Mouse (Mus musculus): ENCODE data around the gene Crybb2.

Crybb2 gene

DNA sequence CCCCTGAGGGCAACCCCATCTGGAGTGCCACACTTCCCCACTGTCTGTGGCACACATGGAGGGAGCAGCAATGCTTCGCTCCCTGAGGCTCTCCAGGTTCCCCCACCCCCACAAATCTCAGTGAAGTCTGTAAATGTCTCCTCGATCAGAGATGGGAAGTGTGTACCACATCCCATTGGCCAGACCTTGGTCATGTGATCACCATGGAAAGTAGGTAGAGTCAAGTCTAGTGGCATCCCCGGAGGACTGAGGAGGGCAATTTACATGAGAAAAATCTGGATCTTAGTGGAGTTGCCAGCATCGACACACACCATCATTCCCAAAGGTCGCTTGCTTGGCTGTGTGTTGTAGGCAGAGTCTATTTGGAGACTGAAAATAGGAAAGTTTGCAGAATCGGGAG is 31.3 kb downstream of the Crybb2 start:
- Histone ChIP-seq H3K4me3 (replicated peaks; ENCODE audit: low read length) (no peak overlapping the region), H3K9me3 (ENCODE audit: low read length) (0 out of 2 replicates have a peak, but pooled peaks cover 2% of the 10 kb centered on the region), H3K27me3 (ENCODE audit: insufficient read depth, low read length) (peaks cover 4% of the 10 kb centered on the region; the same call in 1 of the 2 replicates), H3K36me3 (ENCODE audit: insufficient read depth, low read length) (no peaks in the 10 kb centered on the region), H3K4me1 (replicated peaks; ENCODE audit: low read depth, low read length) (peaks cover 46% of the 10 kb centered on the region)
- TF ChIP-seq CTCF (conservative IDR thresholded peaks at IDR 0.05; ENCODE audit: low read length) (no peak), POU5F1 (IDR thresholded peaks at IDR 0.05; ENCODE audit: borderline replicate concordance, low read length) (no peak), NANOG (IDR thresholded peaks at IDR 0.05; ENCODE audit: borderline replicate concordance, low read length) (no peak)

DNA sequence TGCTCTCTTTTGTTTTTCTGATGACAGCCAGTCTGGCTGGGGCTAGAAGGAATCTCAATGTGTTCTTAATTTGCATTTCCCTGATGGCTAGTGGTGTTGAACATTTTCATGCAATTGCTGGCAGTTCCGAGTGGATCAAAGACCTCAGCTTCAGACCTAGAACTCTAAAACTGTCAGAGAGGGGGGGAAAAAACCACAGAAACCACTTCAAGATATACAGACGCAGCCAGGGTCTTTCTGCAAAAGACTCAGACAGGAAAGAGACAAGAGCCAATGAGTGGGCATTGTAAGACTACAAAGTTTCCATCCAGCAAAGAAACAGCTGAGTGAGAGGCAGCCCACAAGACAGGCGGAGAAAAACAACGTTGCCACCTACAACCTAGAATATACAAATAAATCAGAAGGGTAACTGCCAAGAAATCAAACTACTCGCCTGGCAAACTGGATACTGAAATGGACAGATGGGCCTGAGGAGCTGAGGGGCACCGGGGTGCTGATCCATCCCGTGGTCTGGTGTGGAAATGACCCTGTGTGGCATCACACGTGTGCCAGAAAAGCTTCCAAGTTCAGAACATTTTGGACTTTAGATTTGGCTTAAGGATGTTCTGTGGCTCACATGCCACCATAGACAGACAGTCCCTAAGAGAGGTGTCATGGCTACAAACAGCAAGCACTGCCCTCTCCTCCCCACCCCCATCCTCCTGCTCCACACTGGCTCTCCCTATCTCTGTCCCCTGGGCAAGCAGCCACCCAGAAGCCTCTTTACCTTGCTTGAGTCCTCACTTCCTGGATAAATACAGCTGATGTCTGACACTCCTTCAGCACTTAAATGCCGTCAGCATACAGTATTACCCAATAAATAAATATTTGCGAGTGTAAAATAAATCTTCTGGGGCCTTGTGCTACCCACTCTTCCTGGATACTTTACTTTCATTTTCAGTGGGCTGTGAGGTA is 34.5 kb downstream of the Crybb2 start:
- TF ChIP-seq CTCF (conservative IDR thresholded peaks at IDR 0.05; ENCODE audit: low read length) (no peak), POU5F1 (IDR thresholded peaks at IDR 0.05; ENCODE audit: borderline replicate concordance, low read length) (no peak), NANOG (IDR thresholded peaks at IDR 0.05; ENCODE audit: borderline replicate concordance, low read length) (no peak)
- Histone ChIP-seq H3K4me1 (replicated peaks; ENCODE audit: low read depth, low read length) (peaks cover 46% of the 10 kb centered on the region), H3K36me3 (ENCODE audit: insufficient read depth, low read length) (no peaks in the 10 kb centered on the region), H3K4me3 (replicated peaks; ENCODE audit: low read length) (no peak overlapping the region), H3K27me3 (ENCODE audit: insufficient read depth, low read length) (peaks cover 11% of the 10 kb centered on the region), H3K9me3 (ENCODE audit: low read length) (0 out of 2 replicates have a peak, but pooled peaks cover 2% of the 10 kb centered on the region)

DNA sequence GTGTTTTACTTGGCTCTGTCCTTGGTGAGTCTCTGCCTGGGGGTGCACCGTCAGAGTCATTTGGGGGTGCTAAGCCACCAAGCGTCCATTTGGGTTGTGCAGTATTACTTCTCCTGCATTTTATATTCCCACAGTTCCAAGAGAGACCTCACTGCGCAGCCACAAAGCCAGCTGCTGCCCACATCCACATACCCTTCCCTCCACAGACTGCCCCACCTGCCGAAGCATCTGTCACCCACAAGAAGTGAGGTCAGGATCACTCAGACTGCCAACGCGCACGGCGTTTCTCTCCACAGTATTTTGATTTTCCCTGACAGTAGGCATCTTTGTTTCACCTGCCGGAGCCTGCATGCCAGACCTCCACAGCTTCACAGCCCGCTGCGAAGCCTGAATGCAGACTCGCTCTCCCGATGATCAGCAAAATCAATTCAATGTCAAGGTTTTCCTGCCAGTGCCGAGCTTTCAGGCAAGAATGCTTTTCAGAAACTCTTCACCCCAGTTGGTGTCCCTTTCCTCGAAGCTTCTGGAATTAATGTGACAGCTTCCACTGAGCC is 38.6 kb downstream of the Crybb2 start:
- TF ChIP-seq NANOG (IDR thresholded peaks at IDR 0.05; ENCODE audit: borderline replicate concordance, low read length) (no peak), POU5F1 (IDR thresholded peaks at IDR 0.05; ENCODE audit: borderline replicate concordance, low read length) (no peak), CTCF (conservative IDR thresholded peaks at IDR 0.05; ENCODE audit: low read length) (no peak)
- H3K27me3 ChIP-seq (ENCODE audit: insufficient read depth, low read length) = peaks cover 7% of the 10 kb centered on the region; the same call in 1 of the 2 replicates
- no peaks in the 10 kb centered on the region for H3K9me3 ChIP-seq (ENCODE audit: low read length)
- H3K4me1 ChIP-seq (replicated peaks; ENCODE audit: low read depth, low read length) = peaks cover 22% of the 10 kb centered on the region
- H3K4me3 ChIP-seq (replicated peaks; ENCODE audit: low read length) = no peak overlapping the region
- no peaks in the 10 kb centered on the region for H3K36me3 ChIP-seq (ENCODE audit: insufficient read depth, low read length)

DNA sequence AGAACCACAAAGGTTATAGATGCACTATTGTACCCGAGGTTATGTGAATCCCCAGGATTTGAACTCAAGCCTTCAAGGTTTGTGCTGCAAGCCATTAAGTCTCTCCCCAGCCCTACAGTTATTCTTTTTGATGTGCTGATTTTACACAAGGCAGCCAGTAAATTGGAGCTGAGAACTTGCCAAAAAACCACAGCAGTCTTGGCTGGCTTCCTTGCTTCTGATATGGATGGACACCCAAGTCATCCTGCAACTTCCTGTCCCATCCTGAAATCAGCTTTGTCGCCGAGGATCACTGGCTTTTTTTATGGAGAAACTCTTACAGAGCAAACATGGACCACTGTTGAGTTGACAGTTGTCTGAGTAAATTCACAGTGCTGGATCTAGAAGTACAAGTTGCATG is 39.8 kb downstream of the Crybb2 start:
- Histone ChIP-seq H3K4me3 (replicated peaks; ENCODE audit: low read length) (no peak overlapping the region), H3K27me3 (ENCODE audit: insufficient read depth, low read length) (peaks cover 14% of the 10 kb centered on the region), H3K9me3 (ENCODE audit: low read length) (no peaks in the 10 kb centered on the region), H3K36me3 (ENCODE audit: insufficient read depth, low read length) (no peaks in the 10 kb centered on the region), H3K4me1 (replicated peaks; ENCODE audit: low read depth, low read length) (peaks cover 10% of the 10 kb centered on the region)
- TF ChIP-seq NANOG (IDR thresholded peaks at IDR 0.05; ENCODE audit: borderline replicate concordance, low read length) (no peak), POU5F1 (IDR thresholded peaks at IDR 0.05; ENCODE audit: borderline replicate concordance, low read length) (no peak), CTCF (conservative IDR thresholded peaks at IDR 0.05; ENCODE audit: low read length) (no peak)

DNA sequence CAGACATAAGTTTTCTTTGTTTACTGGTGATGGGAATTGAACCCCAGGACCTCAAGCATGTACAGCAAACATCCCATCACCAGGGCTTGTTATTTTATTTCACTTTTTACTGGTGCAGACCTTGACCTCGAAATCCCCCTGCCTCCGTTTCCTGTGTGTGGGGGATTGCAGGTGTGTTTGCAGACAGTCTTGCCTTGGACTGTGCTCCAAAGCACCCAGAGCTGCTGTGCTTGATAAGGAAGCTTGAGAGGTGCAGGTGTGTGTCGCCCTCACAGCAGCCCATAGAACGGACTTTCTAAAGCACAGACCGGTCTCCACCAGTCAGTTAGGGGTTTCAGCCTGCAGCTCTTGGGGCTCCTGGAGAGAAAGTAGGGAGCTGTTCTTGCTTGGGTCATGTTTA is 43.2 kb downstream of the Crybb2 start:
- Histone ChIP-seq H3K4me1 (replicated peaks; ENCODE audit: low read depth, low read length) (peaks cover 7% of the 10 kb centered on the region), H3K9me3 (ENCODE audit: low read length) (peaks cover 20% of the 10 kb centered on the region)
- TF ChIP-seq NANOG (IDR thresholded peaks at IDR 0.05; ENCODE audit: borderline replicate concordance, low read length) = no peak

DNA sequence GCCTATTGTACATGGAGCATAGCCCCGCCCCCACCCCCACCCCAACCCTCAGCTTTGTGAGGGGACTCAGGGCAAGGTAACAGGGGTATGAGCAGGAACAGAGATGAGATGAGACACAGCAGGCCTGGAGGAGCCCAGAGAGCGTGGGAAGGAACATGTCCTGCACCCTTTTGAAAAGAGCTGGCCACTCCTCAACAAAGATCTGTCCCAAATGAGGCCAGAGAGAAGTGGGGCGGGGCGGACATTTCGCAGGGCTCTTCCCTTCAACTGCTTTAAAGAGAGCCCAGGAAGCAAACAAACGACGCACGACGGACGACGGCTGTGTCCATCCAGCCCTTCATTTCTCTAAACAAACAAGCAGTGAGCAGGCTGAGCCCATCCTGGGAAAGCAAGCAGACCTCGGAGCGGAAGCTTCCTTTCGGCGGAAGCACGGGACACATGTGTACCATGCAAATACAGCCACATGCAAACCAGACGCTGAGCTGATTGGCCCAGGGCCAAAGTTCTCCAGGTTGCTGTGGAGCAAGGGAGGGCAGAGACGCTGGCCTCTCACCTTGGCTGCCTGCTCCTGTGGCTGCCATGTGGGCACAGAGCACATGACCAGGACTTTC is 45.7 kb downstream of the Crybb2 start:
- Histone ChIP-seq H3K36me3 (ENCODE audit: insufficient read depth, low read length) (no peaks in the 10 kb centered on the region), H3K4me1 (replicated peaks; ENCODE audit: low read depth, low read length) (peaks cover 11% of the 10 kb centered on the region), H3K4me3 (replicated peaks; ENCODE audit: low read length) (peak overlapping the region; percentile 26; the same call in 1 of the 2 replicates), H3K9me3 (ENCODE audit: low read length) (peaks cover 20% of the 10 kb centered on the region), H3K27me3 (ENCODE audit: insufficient read depth, low read length) (peaks cover 18% of the 10 kb centered on the region)
- TF ChIP-seq POU5F1 (IDR thresholded peaks at IDR 0.05; ENCODE audit: borderline replicate concordance, low read length) (no peak), NANOG (IDR thresholded peaks at IDR 0.05; ENCODE audit: borderline replicate concordance, low read length) (no peak), CTCF (conservative IDR thresholded peaks at IDR 0.05; ENCODE audit: low read length) (no peak)

More for the DNA sequence above, 43.2 kb downstream of the Crybb2 start:
- H3K36me3 ChIP-seq (ENCODE audit: insufficient read depth, low read length) = no peaks in the 10 kb centered on the region
- H3K4me3 ChIP-seq (replicated peaks; ENCODE audit: low read length) = no peak overlapping the region
- H3K27me3 ChIP-seq (ENCODE audit: insufficient read depth, low read length) = peaks cover 16% of the 10 kb centered on the region

DNA sequence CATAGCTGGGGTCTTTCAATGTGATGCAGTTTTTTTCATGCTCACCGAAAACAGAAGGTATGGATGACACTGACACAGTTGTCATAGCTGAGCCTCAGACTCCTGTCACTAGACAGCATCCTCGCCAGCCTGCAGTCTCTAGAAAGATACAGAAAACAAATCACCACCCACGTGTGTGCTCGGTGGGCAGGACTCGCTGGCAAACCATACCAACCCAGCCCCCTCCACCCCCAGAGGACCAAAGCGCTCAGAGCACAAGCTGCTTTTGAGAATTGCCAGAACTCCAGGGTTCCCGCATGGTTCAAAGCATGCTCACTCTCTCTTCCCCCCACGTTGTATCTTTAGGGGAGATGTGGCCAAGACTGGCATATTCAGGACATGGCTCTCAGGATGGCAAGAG is 51.7 kb downstream of the Crybb2 start:
- peaks cover 39% of the 10 kb centered on the region for H3K27me3 ChIP-seq (ENCODE audit: insufficient read depth, low read length)
- no peaks in the 10 kb centered on the region for H3K36me3 ChIP-seq (ENCODE audit: insufficient read depth, low read length)
- peaks cover 15% of the 10 kb centered on the region for H3K9me3 ChIP-seq (ENCODE audit: low read length)
- TF ChIP-seq NANOG (IDR thresholded peaks at IDR 0.05; ENCODE audit: borderline replicate concordance, low read length) = no peak
- no peak for TF ChIP-seq CTCF (conservative IDR thresholded peaks at IDR 0.05; ENCODE audit: low read length)
- no peak for TF ChIP-seq POU5F1 (IDR thresholded peaks at IDR 0.05; ENCODE audit: borderline replicate concordance, low read length)
- peaks cover 27% of the 10 kb centered on the region for H3K4me1 ChIP-seq (replicated peaks; ENCODE audit: low read depth, low read length)
- no peak overlapping the region for H3K4me3 ChIP-seq (replicated peaks; ENCODE audit: low read length)

DNA sequence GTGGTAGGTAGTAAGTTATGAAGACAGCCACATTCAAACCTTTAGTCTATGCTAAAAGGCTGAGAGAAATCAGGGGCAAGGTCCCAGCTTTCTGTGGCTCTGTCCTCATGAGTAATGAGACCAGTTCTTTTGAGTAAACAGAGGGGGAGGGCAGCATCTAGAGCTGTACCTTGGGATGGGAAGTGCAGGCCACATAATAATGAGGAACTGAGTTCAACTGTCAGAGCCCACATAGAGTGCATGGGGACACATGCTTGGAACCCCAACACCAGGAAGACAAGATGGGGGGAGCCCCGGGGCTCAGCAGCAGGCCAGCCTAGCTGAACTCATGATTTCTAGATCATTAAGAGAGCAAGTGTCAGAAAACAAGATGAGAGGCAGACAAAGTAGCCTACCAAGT is 52.9 kb downstream of the Crybb2 start:
- Histone ChIP-seq H3K4me1 (replicated peaks; ENCODE audit: low read depth, low read length) (peaks cover 27% of the 10 kb centered on the region), H3K27me3 (ENCODE audit: insufficient read depth, low read length) (peaks cover 48% of the 10 kb centered on the region), H3K4me3 (replicated peaks; ENCODE audit: low read length) (no peak overlapping the region), H3K9me3 (ENCODE audit: low read length) (peaks cover 3% of the 10 kb centered on the region), H3K36me3 (ENCODE audit: insufficient read depth, low read length) (no peaks in the 10 kb centered on the region)
- TF ChIP-seq NANOG (IDR thresholded peaks at IDR 0.05; ENCODE audit: borderline replicate concordance, low read length) (no peak), POU5F1 (IDR thresholded peaks at IDR 0.05; ENCODE audit: borderline replicate concordance, low read length) (no peak), CTCF (conservative IDR thresholded peaks at IDR 0.05; ENCODE audit: low read length) (no peak)
